In genomic region chr17:7597481-7597880, GRCm38 (mm10) we compare ENCODE assay signal across 24 mouse cellular contexts.
DNase-seq lines count a peak whose midpoint lies in the region; ATAC-seq and TF ChIP-seq lines count a peak whose summit lies in the region.
"Had no signal": no experiment of that assay in that cellular context is flagged by ENCODE, and none has a peak within 500 bp of the region (broad histone marks: within the 10 kb centered on the region; RNA-seq: fewer than 3 reads in every experiment).

No protein-coding gene starts in this region.

- peak; percentile 42 for TF ChIP-seq CTCF in left cerebral cortex, adult 2 months (IDR thresholded peaks at IDR 0.05)
- TF ChIP-seq CTCF in CH12.LX (conservative IDR thresholded peaks at IDR 0.05 in 1 of 2, IDR thresholded peaks at IDR 0.05 in 1 of 2; ENCODE audit: low read depth in 2 of 2, low read length in 2 of 2), result peak in 1 of 2 experiments; percentile 56; a peak in 2 of 4 replicates

- TF ChIP-seq EP300 in CH12.LX (IDR thresholded peaks at IDR 0.05; ENCODE audit: low read length), result no peak

- no peaks in the 10 kb centered on the region for H3K36me3 ChIP-seq in heart, embryonic 11.5 days (ENCODE audit: control insufficient read depth, insufficient read depth, low read length)
- no peaks in the 10 kb centered on the region for H3K36me3 ChIP-seq in CH12.LX (replicated peaks in 1 of 2; ENCODE audit: control insufficient read depth in 1 of 2, insufficient read depth in 1 of 2, low read length in 1 of 2)
- H3K36me3 ChIP-seq: forebrain, embryonic 15.5 days; heart, embryonic 13.5 days; limb, embryonic 12.5 days; liver, embryonic 12.5 days; midbrain, embryonic 12.5 days; neural tube, embryonic 13.5 days; stomach, embryonic 15.5 days had no signal

- no peak overlapping the region for H3K9ac ChIP-seq in heart, embryonic 11.5 days (ENCODE audit: low read depth, low read length)
- H3K9ac ChIP-seq in CH12.LX (ENCODE audit: insufficient read depth, low read depth), result no peak overlapping the region
- H3K9ac ChIP-seq: forebrain, embryonic 15.5 days; heart, embryonic 13.5 days; limb, embryonic 12.5 days; liver, embryonic 12.5 days; midbrain, embryonic 12.5 days; neural tube, embryonic 13.5 days; stomach, embryonic 15.5 days had no signal

- H3K27me3 ChIP-seq in heart, embryonic 11.5 days (ENCODE audit: control insufficient read depth, insufficient read depth, low read length), result no peaks in the 10 kb centered on the region
- no peaks in the 10 kb centered on the region for H3K27me3 ChIP-seq in CH12.LX (replicated peaks)
- H3K27me3 ChIP-seq: forebrain, embryonic 15.5 days; heart, embryonic 13.5 days; limb, embryonic 12.5 days; liver, embryonic 12.5 days; midbrain, embryonic 12.5 days; neural tube, embryonic 13.5 days; stomach, embryonic 15.5 days had no signal

- H3K9me3 ChIP-seq in heart, embryonic 11.5 days (replicated peaks; ENCODE audit: control insufficient read depth, low read length), result no peaks in the 10 kb centered on the region
- peaks cover 2% of the 10 kb centered on the region for H3K9me3 ChIP-seq in CH12.LX (replicated peaks; ENCODE audit: low read length)
- H3K9me3 ChIP-seq: forebrain, embryonic 15.5 days; heart, embryonic 13.5 days; liver, embryonic 12.5 days; midbrain, embryonic 12.5 days; neural tube, embryonic 13.5 days; stomach, embryonic 15.5 days had no signal

- no peak overlapping the region for H3K4me2 ChIP-seq in heart, embryonic 11.5 days
- H3K4me2 ChIP-seq in CH12.LX (ENCODE audit: insufficient read depth, low read depth, poor library complexity, severe bottlenecking), result no peak overlapping the region
- H3K4me2 ChIP-seq: forebrain, embryonic 15.5 days; heart, embryonic 13.5 days; limb, embryonic 12.5 days; liver, embryonic 12.5 days; midbrain, embryonic 12.5 days; neural tube, embryonic 13.5 days; stomach, embryonic 15.5 days had no signal

- H3K4me1 ChIP-seq in heart, embryonic 11.5 days (ENCODE audit: control insufficient read depth, insufficient read depth, low read length), result no peaks in the 10 kb centered on the region
- H3K4me1 ChIP-seq in CH12.LX (ENCODE audit: control insufficient read depth in 1 of 2, insufficient read depth in 2 of 2), result no peaks in the 10 kb centered on the region
- H3K4me1 ChIP-seq: forebrain, embryonic 15.5 days; limb, embryonic 12.5 days; liver, embryonic 12.5 days; midbrain, embryonic 12.5 days; neural tube, embryonic 13.5 days; stomach, embryonic 15.5 days had no signal

- dilution Hi-C loops in CH12.LX (cut with MboI; ENCODE audit: extremely low pct_ligation_motif_present, extremely low pct_unique_long_range_greater_than_20kb, low sequenced_read_pairs), result no loop called here

- peak; percentile 53 for TF ChIP-seq RAD21 in CH12.LX (IDR thresholded peaks at IDR 0.05; ENCODE audit: low read depth, low read length)

- no peak overlapping the region for H3K4me3 ChIP-seq in heart, embryonic 11.5 days (ENCODE audit: low read depth, low read length)
- no peak overlapping the region for H3K4me3 ChIP-seq in left cerebral cortex, adult 2 months
- H3K4me3 ChIP-seq in CH12.LX (replicated peaks in 1 of 3; ENCODE audit: low read depth in 2 of 3, low read length in 2 of 3, poor library complexity in 1 of 3), result no peak overlapping the region
- H3K4me3 ChIP-seq: forebrain, embryonic 15.5 days; heart, embryonic 13.5 days; limb, embryonic 12.5 days; liver, embryonic 12.5 days; midbrain, embryonic 12.5 days; neural tube, embryonic 13.5 days; stomach, embryonic 15.5 days had no signal

- DNase-seq in heart, adult 11 months, result peak; percentile 70
- no peak for DNase-seq in left cerebral cortex, adult 2 months (ENCODE audit: extremely low spot score in 1 of 2, low spot score in 2 of 2)
- no peak for DNase-seq in left cerebral cortex, postnatal 25 days (ENCODE audit: low spot score in 2 of 2)
- no peak for DNase-seq in CH12.LX (ENCODE audit: extremely low read depth)
- no peak for DNase-seq in cerebellum, adult 11-12 months
- DNase-seq: adrenal gland, postnatal 25 days; cerebellum, adult 2 months; cerebellum, postnatal 36 days; heart, postnatal 4 days; kidney, adult 2 months; kidney, postnatal 25 days; lung, adult 2 months; spleen, adult 18-20 months; thymus, adult 2 months had no signal

- H3K27ac ChIP-seq in heart, embryonic 11.5 days (ENCODE audit: low read depth, low read length), result no peak overlapping the region
- no peak overlapping the region for H3K27ac ChIP-seq in left cerebral cortex, adult 2 months
- H3K27ac ChIP-seq in CH12.LX (ENCODE audit: insufficient read depth, low read depth), result no peak overlapping the region
- H3K27ac ChIP-seq: forebrain, embryonic 15.5 days; heart, embryonic 13.5 days; limb, embryonic 12.5 days; liver, embryonic 12.5 days; midbrain, embryonic 12.5 days; neural tube, embryonic 13.5 days; stomach, embryonic 15.5 days had no signal

- intact Hi-C loops in left cerebral cortex, adult 2 months (cut with DNase I), result loop anchor here (5.0 kb wide), 1 partner anchor 235 kb away; no protein-coding TSS in a partner anchor
- intact Hi-C loops in left cerebral cortex, postnatal 25 days (cut with DNase I), result loop anchor here (2.0 kb wide), 1 partner anchor 229 kb away; the partner anchor contains the start of gene Fndc1

- WGBS in heart, embryonic 11.5 days (ENCODE audit: insufficient replicate concordance), result 36% methylated on average over 2 of the region's 2 CpGs

- TF ChIP-seq POLR2A in CH12.LX (IDR thresholded peaks at IDR 0.05; ENCODE audit: low read depth, low read length), result no peak

- no peak for ATAC-seq in heart, embryonic 11.5 days (replicated peaks; ENCODE audit: insufficient number of reproducible peaks, low FRiP score, low TSS enrichment)
- ATAC-seq in common myeloid progenitor, adult 5-6 weeks (replicated peaks; ENCODE audit: low read depth, poor library complexity, severe bottlenecking), result 0 out of 2 replicates have a peak, but pooled peaks have one; percentile 36
- ATAC-seq: forebrain, embryonic 15.5 days; hindbrain, embryonic 16.5 days; liver, embryonic 12.5 days had no signal

- H3K79me2 ChIP-seq in CH12.LX (replicated peaks; ENCODE audit: control insufficient read depth, extremely low read depth, insufficient read depth, poor library complexity, severe bottlenecking), result no peaks in the 10 kb centered on the region

- in situ Hi-C loops in CH12.LX (cut with MboI; ENCODE audit: low pct_ligation_motif_present, low pct_unique_long_range_greater_than_20kb, low sequenced_read_pairs), result no loop called here

TF ChIP-seq in CH12.LX, 34 proteins besides CTCF, POLR2A, EP300 and RAD21:
- no peak for TF ChIP-seq MAZ (IDR thresholded peaks at IDR 0.05; ENCODE audit: low read depth, low read length)
- peak; percentile 42; the same call in 1 of the 2 replicates for TF ChIP-seq SMC3 (IDR thresholded peaks at IDR 0.05; ENCODE audit: low read depth, low read length)
